Mouse (Mus musculus): ENCODE measurements around the gene Txndc16. TPM values are rescaled to one million over a fixed set of nuclear protein-coding genes. Genes with fewer than 3 reads are reported as not detected.

Gene Txndc16
- polyA plus RNA-seq, 3 experiments from 2014 or later = 9.8 to 13.3 (median 11.1) TPM

- ATAC-seq = peak; percentile 33
These were observed 66.9 kb downstream of the Txndc16 start for GRCm38 (mm10) chr14:45153258-45153657.

GRCm38 (mm10) chr14:45142511-45142910 lies 77.6 kb downstream of the Txndc16 start:
- peak; percentile 95 for ATAC-seq

DNA sequence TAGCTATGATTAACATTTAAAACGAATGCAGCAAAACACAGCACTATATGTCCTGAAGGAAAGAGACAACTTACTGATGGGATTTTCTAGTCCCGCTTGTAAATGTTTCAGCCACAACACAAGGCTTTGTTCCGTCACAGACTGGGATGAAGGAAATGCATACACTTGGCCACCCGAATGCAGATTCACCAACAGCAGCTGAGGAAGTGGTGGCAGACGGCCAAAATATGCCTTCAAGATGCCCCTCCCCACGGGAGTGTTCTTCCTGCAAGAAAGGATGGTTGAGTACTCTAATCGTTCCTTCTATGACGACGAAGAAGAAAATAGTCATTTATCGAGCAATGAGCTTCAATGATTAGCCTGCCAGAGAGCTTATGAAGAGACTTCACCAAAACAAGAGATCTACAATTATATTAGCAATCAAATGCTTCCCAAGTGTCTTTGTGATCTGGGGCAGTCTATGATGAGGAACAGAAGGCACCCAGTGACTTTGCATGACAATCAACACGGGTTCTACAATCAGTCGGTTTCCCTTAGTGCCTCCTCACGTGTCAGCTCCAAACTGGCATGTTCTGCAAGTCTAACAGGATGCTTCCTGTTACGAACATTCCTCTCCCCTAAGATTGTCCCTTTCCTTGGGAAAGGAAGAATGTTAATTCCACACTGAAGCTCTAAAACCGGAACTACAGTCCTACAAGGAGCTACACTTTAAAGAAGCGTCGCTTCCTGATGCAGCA lies 79.6 kb downstream of the Txndc16 start:
- ATAC-seq = no peak

- ATAC-seq = no peak
These were observed 84.2 kb downstream of the Txndc16 start for GRCm38 (mm10) chr14:45135961-45136360.

DNA sequence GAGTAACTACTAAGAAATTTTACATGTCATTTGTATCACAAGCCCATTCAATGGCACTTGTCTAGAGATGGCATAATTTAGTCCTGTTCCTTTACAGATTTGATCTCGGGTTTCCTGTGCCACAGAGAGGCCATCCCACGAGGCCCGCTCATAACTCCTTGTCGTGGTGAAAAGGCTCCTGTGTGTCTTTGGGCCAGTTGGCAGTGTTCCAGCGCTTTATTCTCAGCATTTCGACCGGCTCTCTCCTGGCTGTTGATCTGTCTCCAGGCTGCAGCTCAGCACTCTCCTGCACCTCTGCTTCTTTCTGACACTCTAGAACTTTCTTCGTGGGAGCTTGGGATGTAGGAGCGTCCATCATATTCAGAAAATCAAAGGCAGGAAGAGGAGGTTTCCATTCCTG lies 84.6 kb downstream of the Txndc16 start:
- ATAC-seq = no peak

DNA sequence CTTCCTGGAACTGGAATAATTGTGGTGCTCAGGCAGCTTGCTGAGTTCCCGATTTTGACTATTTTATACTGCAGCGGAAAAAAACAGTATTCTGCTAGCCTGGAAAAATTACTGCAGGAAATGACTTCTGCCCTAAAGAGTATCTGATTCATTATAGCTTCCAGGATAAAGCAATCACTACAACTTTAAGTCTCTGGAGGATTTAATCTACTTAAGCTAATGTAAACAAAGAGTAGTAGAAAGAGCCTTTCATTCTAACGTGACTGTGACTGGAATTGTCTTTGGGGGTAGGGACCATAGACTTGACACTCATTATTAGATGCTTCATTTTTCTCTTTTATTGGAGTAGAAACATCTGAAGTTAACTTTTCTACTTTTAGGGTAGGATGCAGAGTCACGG lies 101.8 kb downstream of the Txndc16 start:
- no peak for ATAC-seq

- peak; percentile 91 for ATAC-seq
These were observed 117.9 kb downstream of the Txndc16 start for GRCm38 (mm10) chr14:45102201-45102600.

GRCm38 (mm10) chr14:45092327-45092726 lies 127.8 kb downstream of the Txndc16 start:
- peak; percentile 68 for ATAC-seq

GRCm38 (mm10) chr14:45090011-45090410 lies 130.1 kb downstream of the Txndc16 start:
- ATAC-seq = no peak

- ATAC-seq = peak; percentile 55
These were observed 134.3 kb downstream of the Txndc16 start for GRCm38 (mm10) chr14:45085651-45086425.

DNA sequence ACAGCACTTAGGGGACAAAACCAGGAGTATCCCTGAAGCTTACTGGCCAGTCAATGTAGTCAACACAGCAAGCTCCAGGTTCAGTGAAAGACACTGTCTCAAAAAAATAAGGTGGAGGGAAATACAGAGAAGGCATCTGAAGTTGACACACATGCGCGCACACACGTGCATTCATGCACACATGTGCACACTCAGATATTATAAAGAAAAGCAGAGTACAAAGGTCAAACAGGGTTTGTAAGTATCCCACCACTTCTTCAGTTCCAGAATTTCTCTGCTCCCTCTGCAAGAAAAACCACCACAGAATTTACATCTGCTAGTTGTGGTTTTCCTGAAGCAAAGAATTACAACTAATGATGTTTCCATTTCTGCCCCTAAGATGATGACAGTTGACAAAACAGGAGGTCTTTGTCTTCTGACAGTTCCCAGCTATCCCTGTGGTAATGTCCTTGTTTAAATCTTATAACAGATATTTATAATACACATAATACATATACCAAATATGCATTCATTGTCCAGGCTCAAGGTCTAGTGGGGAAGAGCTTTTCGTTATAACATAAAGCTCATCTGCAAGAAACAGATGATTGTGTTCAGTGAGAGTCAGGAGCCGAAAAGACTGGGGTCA lies 135.4 kb downstream of the Txndc16 start:
- ATAC-seq = peak; percentile 4

DNA sequence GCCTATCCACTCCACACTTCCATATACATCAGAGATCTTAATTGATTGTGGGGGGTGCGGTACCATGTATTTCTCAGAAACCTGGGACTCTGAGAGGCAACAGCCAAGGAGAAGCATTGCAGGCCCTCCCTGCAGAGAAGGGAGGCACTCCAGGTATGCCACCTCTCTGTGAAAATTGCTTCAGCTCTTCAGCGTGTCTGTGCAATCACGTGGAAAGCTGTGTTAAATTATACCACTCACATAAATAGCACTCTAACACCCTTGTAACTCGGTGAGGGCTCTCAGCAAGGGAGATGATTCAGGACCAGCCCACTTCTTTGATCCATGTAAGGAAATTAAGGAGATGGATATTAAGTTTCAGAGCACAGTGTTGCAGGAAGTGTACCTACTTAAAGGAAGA lies 136.6 kb downstream of the Txndc16 start:
- ATAC-seq = no peak

Other genes starting within 250 kb of the Txndc16 start
- 10 to 100 TPM; 38.8 to 88.6 (median 61.0) TPM for gene Ptger2, start 232.1 kb downstream of the Txndc16 start, polyA plus RNA-seq (2017; shearing (Covaris generic))
- gene Gpr137c, start 611 bp downstream of the Txndc16 start, polyA plus RNA-seq (2017; shearing (Covaris generic)) = 1 to 10 TPM in 1 of 3 experiments, under 1 TPM in 2; 0.65 to 1.3 (median 0.83) TPM
- 10 to 100 TPM; 21.0 to 57.6 (median 28.8) TPM for gene Ero1l, start 98.4 kb upstream of the Txndc16 start, polyA plus RNA-seq (2017; shearing (Covaris generic))
- 100 to 1,000 TPM; 151 to 213 (median 169) TPM for gene Psmc6, start 109.5 kb upstream of the Txndc16 start, polyA plus RNA-seq (2017; shearing (Covaris generic))
- 10 to 100 TPM; 11.9 to 21.8 (median 19.3) TPM for gene Styx, start 130.8 kb upstream of the Txndc16 start, polyA plus RNA-seq (2017; shearing (Covaris generic))
- 10 to 100 TPM; 64.5 to 76.8 (median 67.6) TPM for gene Gnpnat1, start 184.6 kb upstream of the Txndc16 start, polyA plus RNA-seq (2017; shearing (Covaris generic))